Mouse (Mus musculus): ENCODE measurements around the gene Kmt2c. TPM values are rescaled to one million over a fixed set of nuclear protein-coding genes. Genes with fewer than 3 reads are reported as not detected.

Gene Kmt2c
- polyA plus RNA-seq, 1 experiment from 2014 or later: 15.3 TPM

GRCm38 (mm10) chr5:25452691-25453090, 45.9 kb downstream of the Kmt2c start:
- H3K36me3 ChIP-seq (ENCODE audit: control insufficient read depth, insufficient read depth, low read length): no peaks in the 10 kb centered on the region
- peaks cover 3% of the 10 kb centered on the region; the same call in 1 of the 2 replicates for H3K4me1 ChIP-seq (ENCODE audit: control insufficient read depth, insufficient read depth, low read length)
- H3K9me3 ChIP-seq (replicated peaks; ENCODE audit: control insufficient read depth, low read length, poor library complexity, severe bottlenecking): no peaks in the 10 kb centered on the region
- no peak overlapping the region for H3K4me2 ChIP-seq (ENCODE audit: low read length)
- no peak for ATAC-seq
- H3K9ac ChIP-seq (ENCODE audit: low read depth, low read length): no peak overlapping the region
- H3K27ac ChIP-seq (ENCODE audit: low read length): no peak overlapping the region
- no peak overlapping the region for H3K4me3 ChIP-seq (ENCODE audit: low read depth, low read length)
- WGBS: 70% methylated on average over 2 of the region's 2 CpGs
- H3K27me3 ChIP-seq (ENCODE audit: control insufficient read depth, insufficient read depth, low read depth, low read length): no peaks in the 10 kb centered on the region

DNA sequence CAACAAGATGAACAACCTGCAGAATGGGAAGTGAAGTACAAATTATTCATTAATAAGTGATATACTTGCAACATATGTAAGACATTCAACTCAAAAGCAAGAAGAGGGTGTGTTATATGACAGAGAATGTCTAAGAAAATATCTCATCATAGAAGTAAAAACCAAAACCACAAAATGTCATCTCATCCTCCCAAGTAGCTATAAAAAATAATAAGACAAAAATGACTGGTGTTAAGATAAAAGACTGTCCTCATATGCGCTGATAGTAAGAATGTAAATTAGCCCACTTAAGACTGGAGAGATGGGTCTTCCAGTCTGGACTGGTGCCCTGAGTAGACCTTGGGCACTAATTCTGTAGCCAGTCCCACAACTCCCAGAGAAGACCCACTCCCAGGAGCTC, 61.1 kb downstream of the Kmt2c start:
- Histone ChIP-seq H3K4me2 (ENCODE audit: low read length) (no peak overlapping the region), H3K4me3 (ENCODE audit: low read depth, low read length) (no peak overlapping the region), H3K36me3 (ENCODE audit: control insufficient read depth, insufficient read depth, low read length) (no peaks in the 10 kb centered on the region), H3K9me3 (replicated peaks; ENCODE audit: control insufficient read depth, low read length, poor library complexity, severe bottlenecking) (no peaks in the 10 kb centered on the region), H3K27ac (ENCODE audit: low read length) (no peak overlapping the region), H3K9ac (ENCODE audit: low read depth, low read length) (no peak overlapping the region), H3K4me1 (ENCODE audit: control insufficient read depth, insufficient read depth, low read length) (no peaks in the 10 kb centered on the region), H3K27me3 (ENCODE audit: control insufficient read depth, insufficient read depth, low read depth, low read length) (no peaks in the 10 kb centered on the region)
- 88% methylated on average over 1 of the region's 1 CpGs for WGBS
- no peak for ATAC-seq

DNA sequence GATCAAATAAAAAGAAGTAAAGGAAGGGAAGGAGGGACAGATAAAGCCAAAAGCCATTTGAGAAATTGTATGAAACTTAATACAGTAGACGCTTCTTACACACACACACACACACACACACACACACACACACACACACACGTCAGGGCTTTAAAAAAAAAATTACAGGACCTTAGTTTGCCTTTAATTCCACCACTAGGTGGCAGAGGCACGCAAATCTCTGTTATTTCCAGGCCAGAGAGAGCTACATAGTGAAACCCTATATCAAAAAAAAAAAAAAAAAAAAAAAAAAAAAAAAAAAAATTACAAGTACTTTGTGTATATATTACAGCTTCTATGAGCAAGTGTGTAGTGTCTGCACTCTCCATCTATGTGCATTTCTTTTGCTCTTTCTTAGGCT, 62.5 kb downstream of the Kmt2c start:
- Histone ChIP-seq H3K36me3 (ENCODE audit: control insufficient read depth, insufficient read depth, low read length) (no peaks in the 10 kb centered on the region), H3K4me3 (ENCODE audit: low read depth, low read length) (no peak overlapping the region), H3K4me2 (ENCODE audit: low read length) (no peak overlapping the region), H3K4me1 (ENCODE audit: control insufficient read depth, insufficient read depth, low read length) (no peaks in the 10 kb centered on the region), H3K27ac (ENCODE audit: low read length) (no peak overlapping the region), H3K9me3 (replicated peaks; ENCODE audit: control insufficient read depth, low read length, poor library complexity, severe bottlenecking) (no peaks in the 10 kb centered on the region), H3K27me3 (ENCODE audit: control insufficient read depth, insufficient read depth, low read depth, low read length) (no peaks in the 10 kb centered on the region), H3K9ac (ENCODE audit: low read depth, low read length) (no peak overlapping the region)
- ATAC-seq: peak; percentile 60; the same call in 1 of the 2 replicates
- 25% methylated on average over 3 of the region's 3 CpGs for WGBS

- no peaks in the 10 kb centered on the region for H3K36me3 ChIP-seq (ENCODE audit: control insufficient read depth, insufficient read depth, low read length)
- H3K4me3 ChIP-seq (ENCODE audit: low read depth, low read length): no peak overlapping the region
- no peak overlapping the region for H3K27ac ChIP-seq (ENCODE audit: low read length)
- H3K9me3 ChIP-seq (replicated peaks; ENCODE audit: control insufficient read depth, low read length, poor library complexity, severe bottlenecking): no peaks in the 10 kb centered on the region
- no peak overlapping the region for H3K4me2 ChIP-seq (ENCODE audit: low read length)
- ATAC-seq: no peak
- no peaks in the 10 kb centered on the region for H3K4me1 ChIP-seq (ENCODE audit: control insufficient read depth, insufficient read depth, low read length)
- H3K27me3 ChIP-seq (ENCODE audit: control insufficient read depth, insufficient read depth, low read depth, low read length): no peaks in the 10 kb centered on the region
- no peak overlapping the region for H3K9ac ChIP-seq (ENCODE audit: low read depth, low read length)
- WGBS: 76% methylated on average over 1 of the region's 1 CpGs
These were observed 76.0 kb downstream of the Kmt2c start for GRCm38 (mm10) chr5:25422576-25422975.

GRCm38 (mm10) chr5:25420601-25421000, 78.0 kb downstream of the Kmt2c start:
- H3K4me1 ChIP-seq (ENCODE audit: control insufficient read depth, insufficient read depth, low read length): no peaks in the 10 kb centered on the region
- H3K4me2 ChIP-seq (ENCODE audit: low read length): no peak overlapping the region
- no peak overlapping the region for H3K4me3 ChIP-seq (ENCODE audit: low read depth, low read length)
- no peaks in the 10 kb centered on the region for H3K9me3 ChIP-seq (replicated peaks; ENCODE audit: control insufficient read depth, low read length, poor library complexity, severe bottlenecking)
- 42% methylated on average over 3 of the region's 3 CpGs for WGBS
- no peaks in the 10 kb centered on the region for H3K36me3 ChIP-seq (ENCODE audit: control insufficient read depth, insufficient read depth, low read length)
- H3K27ac ChIP-seq (ENCODE audit: low read length): no peak overlapping the region
- no peak overlapping the region for H3K9ac ChIP-seq (ENCODE audit: low read depth, low read length)
- H3K27me3 ChIP-seq (ENCODE audit: control insufficient read depth, insufficient read depth, low read depth, low read length): no peaks in the 10 kb centered on the region
- ATAC-seq: 0 out of 2 replicates have a peak, but pooled peaks have one; percentile 42

- no peak overlapping the region for H3K9ac ChIP-seq (ENCODE audit: low read depth, low read length)
- H3K36me3 ChIP-seq (ENCODE audit: control insufficient read depth, insufficient read depth, low read length): no peaks in the 10 kb centered on the region
- ATAC-seq: no peak
- no peak overlapping the region for H3K4me3 ChIP-seq (ENCODE audit: low read depth, low read length)
- H3K27me3 ChIP-seq (ENCODE audit: control insufficient read depth, insufficient read depth, low read depth, low read length): no peaks in the 10 kb centered on the region
- no peak overlapping the region for H3K4me2 ChIP-seq (ENCODE audit: low read length)
- no peaks in the 10 kb centered on the region for H3K9me3 ChIP-seq (replicated peaks; ENCODE audit: control insufficient read depth, low read length, poor library complexity, severe bottlenecking)
- H3K27ac ChIP-seq (ENCODE audit: low read length): no peak overlapping the region
- H3K4me1 ChIP-seq (ENCODE audit: control insufficient read depth, insufficient read depth, low read length): no peaks in the 10 kb centered on the region
These were observed 83.2 kb downstream of the Kmt2c start for GRCm38 (mm10) chr5:25415382-25415781.

DNA sequence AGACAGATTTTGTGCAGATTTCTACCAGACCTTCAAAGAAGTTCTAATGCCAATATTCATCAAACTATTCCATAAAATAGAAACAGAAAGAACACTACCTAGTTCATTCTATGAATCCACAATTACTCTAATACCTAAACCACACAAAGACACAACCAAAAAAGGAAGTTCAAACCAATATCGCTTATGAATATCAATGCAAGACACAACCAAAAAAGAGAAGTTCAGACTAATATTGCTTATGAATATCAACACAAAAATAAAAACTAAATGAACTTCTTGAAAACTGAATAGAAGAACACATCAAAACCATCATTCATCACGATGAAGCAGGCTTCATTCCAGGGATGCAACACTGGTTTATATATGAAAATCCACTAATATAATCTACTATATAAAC, 101.9 kb downstream of the Kmt2c start:
- Histone ChIP-seq H3K27me3 (ENCODE audit: control insufficient read depth, insufficient read depth, low read depth, low read length) (no peaks in the 10 kb centered on the region), H3K27ac (ENCODE audit: low read length) (no peak overlapping the region), H3K9me3 (replicated peaks; ENCODE audit: control insufficient read depth, low read length, poor library complexity, severe bottlenecking) (no peaks in the 10 kb centered on the region), H3K4me3 (ENCODE audit: low read depth, low read length) (no peak overlapping the region), H3K36me3 (ENCODE audit: control insufficient read depth, insufficient read depth, low read length) (no peaks in the 10 kb centered on the region), H3K4me2 (ENCODE audit: low read length) (no peak overlapping the region), H3K4me1 (ENCODE audit: control insufficient read depth, insufficient read depth, low read length) (no peaks in the 10 kb centered on the region), H3K9ac (ENCODE audit: low read depth, low read length) (no peak overlapping the region)
- 96% methylated on average over 2 of the region's 2 CpGs for WGBS
- no peak for ATAC-seq

DNA sequence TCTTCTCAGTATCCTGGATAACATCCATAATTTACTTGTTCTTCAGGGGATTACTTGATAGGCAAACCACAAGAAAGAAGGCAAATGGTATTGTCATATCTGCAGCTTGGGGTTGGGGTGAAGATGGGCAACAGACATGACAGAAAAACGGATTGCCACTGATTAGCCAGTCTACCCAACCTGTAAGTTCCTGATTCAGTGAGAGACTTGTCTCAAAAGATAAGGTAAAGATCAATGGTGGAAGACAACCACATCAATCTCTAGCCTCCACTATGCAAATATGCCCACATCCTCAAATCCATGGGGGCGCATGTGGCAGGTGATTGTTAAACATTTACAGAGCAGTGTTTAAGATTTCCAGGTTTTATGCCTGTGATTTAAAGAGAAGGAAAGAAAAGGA, 105.9 kb downstream of the Kmt2c start:
- Histone ChIP-seq H3K27ac (ENCODE audit: low read length) (no peak overlapping the region), H3K4me1 (ENCODE audit: control insufficient read depth, insufficient read depth, low read length) (no peaks in the 10 kb centered on the region), H3K4me3 (ENCODE audit: low read depth, low read length) (no peak overlapping the region), H3K27me3 (ENCODE audit: control insufficient read depth, insufficient read depth, low read depth, low read length) (no peaks in the 10 kb centered on the region), H3K4me2 (ENCODE audit: low read length) (no peak overlapping the region), H3K36me3 (ENCODE audit: control insufficient read depth, insufficient read depth, low read length) (no peaks in the 10 kb centered on the region), H3K9me3 (replicated peaks; ENCODE audit: control insufficient read depth, low read length, poor library complexity, severe bottlenecking) (no peaks in the 10 kb centered on the region), H3K9ac (ENCODE audit: low read depth, low read length) (no peak overlapping the region)
- no peak for ATAC-seq
- WGBS: 83% methylated on average over 2 of the region's 2 CpGs

- no peak for ATAC-seq
- H3K27me3 ChIP-seq (ENCODE audit: control insufficient read depth, insufficient read depth, low read depth, low read length): no peaks in the 10 kb centered on the region
- no peaks in the 10 kb centered on the region for H3K4me1 ChIP-seq (ENCODE audit: control insufficient read depth, insufficient read depth, low read length)
- no peak overlapping the region for H3K4me3 ChIP-seq (ENCODE audit: low read depth, low read length)
- H3K36me3 ChIP-seq (ENCODE audit: control insufficient read depth, insufficient read depth, low read length): peaks cover 8% of the 10 kb centered on the region
- WGBS: 88% methylated on average over 11 of the region's 11 CpGs
- no peak overlapping the region for H3K4me2 ChIP-seq (ENCODE audit: low read length)
- H3K27ac ChIP-seq (ENCODE audit: low read length): no peak overlapping the region
- no peaks in the 10 kb centered on the region for H3K9me3 ChIP-seq (replicated peaks; ENCODE audit: control insufficient read depth, low read length, poor library complexity, severe bottlenecking)
- no peak overlapping the region for H3K9ac ChIP-seq (ENCODE audit: low read depth, low read length)
These were observed 115.0 kb downstream of the Kmt2c start for GRCm38 (mm10) chr5:25383581-25383980.

DNA sequence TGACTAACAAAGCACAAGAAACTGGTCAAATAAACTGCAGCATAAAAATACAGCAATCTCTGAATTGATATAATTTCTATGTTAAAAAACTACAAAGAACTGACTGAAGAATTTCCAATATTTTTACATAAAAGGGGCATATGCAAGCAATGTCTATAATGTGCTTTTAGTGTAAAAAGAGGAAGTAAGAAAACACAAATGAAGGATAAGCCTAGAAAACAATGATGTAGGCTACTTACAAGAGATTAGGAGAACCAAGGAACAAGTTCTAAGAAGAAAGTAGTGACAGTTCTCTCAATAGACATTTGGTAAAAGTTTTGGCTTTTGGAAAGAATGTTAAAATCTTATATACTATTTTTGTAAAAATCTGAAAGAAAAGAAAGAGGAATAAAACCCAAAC, 119.4 kb downstream of the Kmt2c start:
- no peak overlapping the region for H3K9ac ChIP-seq (ENCODE audit: low read depth, low read length)
- H3K36me3 ChIP-seq (ENCODE audit: control insufficient read depth, insufficient read depth, low read length): peaks cover 5% of the 10 kb centered on the region
- H3K27ac ChIP-seq (ENCODE audit: low read length): no peak overlapping the region
- H3K9me3 ChIP-seq (replicated peaks; ENCODE audit: control insufficient read depth, low read length, poor library complexity, severe bottlenecking): no peaks in the 10 kb centered on the region
- H3K4me3 ChIP-seq (ENCODE audit: low read depth, low read length): no peak overlapping the region
- H3K4me1 ChIP-seq (ENCODE audit: control insufficient read depth, insufficient read depth, low read length): no peaks in the 10 kb centered on the region
- H3K27me3 ChIP-seq (ENCODE audit: control insufficient read depth, insufficient read depth, low read depth, low read length): no peaks in the 10 kb centered on the region
- ATAC-seq: no peak
- H3K4me2 ChIP-seq (ENCODE audit: low read length): no peak overlapping the region

Measured in midbrain, embryonic 16.5 days (tissue).